Mouse (Mus musculus): ENCODE data around the gene Eif2b5.
"Not testable (repeated sequence)": the region's sequence is repeated elsewhere in the genome, so short reads cannot be mapped to it uniquely, and the experiment has no call there.

The Eif2b5 gene

GRCm38 (mm10) chr16:20498677-20499475, at the start of gene Eif2b5:
Gene Eif2b5 (plus strand): TSS chr16:20498817.
- in situ Hi-C loops (cut with MboI, MseI): no loop called here

GRCm38 (mm10) chr16:20451774-20452173, 46.8 kb upstream of the Eif2b5 start:
- in situ Hi-C loops (cut with MboI, MseI): loop anchor here (25.0 kb wide), 1 partner anchor 689 kb away; the partner anchor contains the start of gene B3gnt5

DNA sequence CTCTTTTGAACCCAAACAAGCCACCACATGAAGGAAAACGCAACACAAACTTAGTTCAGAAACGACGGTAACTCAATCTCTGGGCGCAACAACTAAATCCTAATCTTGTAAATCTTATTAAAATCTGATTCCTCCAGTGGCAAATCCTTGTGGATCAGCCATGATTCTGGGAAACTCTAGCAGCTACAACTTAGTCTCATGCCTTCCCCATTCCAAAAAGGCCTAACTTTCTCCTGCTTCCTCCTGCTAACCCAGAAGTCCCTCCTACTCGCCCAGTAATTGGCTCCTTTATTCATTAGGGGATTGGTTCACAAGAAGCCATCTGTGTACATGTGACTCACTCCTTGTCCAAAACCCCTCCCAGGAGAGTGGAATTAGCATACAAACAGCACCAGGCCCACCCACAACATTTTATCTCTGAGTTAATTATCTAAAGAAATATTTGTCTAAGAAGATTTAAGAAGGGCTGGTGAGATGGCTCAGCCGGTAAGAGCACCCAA, 44.4 kb upstream of the Eif2b5 start:
- in situ Hi-C loops (cut with MboI, MseI): loop anchor here (25.0 kb wide), 1 partner anchor 692 kb away; the partner anchor contains the start of gene B3gnt5

GRCm38 (mm10) chr16:20456106-20456505, 42.5 kb upstream of the Eif2b5 start:
- in situ Hi-C loops (cut with MboI, MseI): loop anchor here (25.0 kb wide), 1 partner anchor 694 kb away; the partner anchor contains the start of gene B3gnt5

- in situ Hi-C loops (cut with MboI, MseI): loop anchor here (25.0 kb wide), 1 partner anchor 696 kb away; the partner anchor contains the start of gene B3gnt5
These were observed 39.9 kb upstream of the Eif2b5 start for GRCm38 (mm10) chr16:20458736-20459135.

DNA sequence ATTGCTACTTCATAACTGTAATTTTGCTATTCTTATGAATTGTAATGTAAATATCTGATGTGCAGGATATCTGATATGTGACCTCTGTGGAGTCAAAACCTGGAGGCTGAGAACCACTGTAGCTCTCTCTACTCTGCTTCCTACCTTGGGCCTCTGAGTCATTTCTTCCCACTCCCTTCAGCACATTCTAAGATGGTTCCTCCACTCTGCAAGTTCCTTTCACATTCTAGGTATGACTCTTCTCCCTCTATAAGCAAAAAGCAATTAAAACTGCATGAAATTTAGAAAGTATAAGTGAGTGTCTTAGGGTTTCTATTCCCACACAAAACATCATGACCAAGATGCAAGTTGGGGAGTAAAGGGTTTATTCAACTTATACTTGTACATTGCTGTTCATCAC, 33.9 kb upstream of the Eif2b5 start:
- in situ Hi-C loops (cut with MboI, MseI): loop anchor here (25.0 kb wide), 1 partner anchor 702 kb away; the partner anchor contains the start of gene B3gnt5

GRCm38 (mm10) chr16:20470981-20471380, 27.6 kb upstream of the Eif2b5 start:
- in situ Hi-C loops (cut with MboI, MseI): loop anchor here (5.0 to 25.0 kb wide), 2 partner anchors 34 to 709 kb away; partner anchors contain the start of gene B3gnt5

GRCm38 (mm10) chr16:20471686-20472085, 26.9 kb upstream of the Eif2b5 start:
- in situ Hi-C loops (cut with MboI, MseI): loop anchor here (5.0 to 25.0 kb wide), 2 partner anchors 34 to 709 kb away; partner anchors contain the start of gene B3gnt5

GRCm38 (mm10) chr16:20473748-20474147, 24.9 kb upstream of the Eif2b5 start:
- in situ Hi-C loops (cut with MboI, MseI): loop anchor here (5.0 to 25.0 kb wide), 2 partner anchors 36 to 711 kb away; partner anchors contain the start of gene B3gnt5

DNA sequence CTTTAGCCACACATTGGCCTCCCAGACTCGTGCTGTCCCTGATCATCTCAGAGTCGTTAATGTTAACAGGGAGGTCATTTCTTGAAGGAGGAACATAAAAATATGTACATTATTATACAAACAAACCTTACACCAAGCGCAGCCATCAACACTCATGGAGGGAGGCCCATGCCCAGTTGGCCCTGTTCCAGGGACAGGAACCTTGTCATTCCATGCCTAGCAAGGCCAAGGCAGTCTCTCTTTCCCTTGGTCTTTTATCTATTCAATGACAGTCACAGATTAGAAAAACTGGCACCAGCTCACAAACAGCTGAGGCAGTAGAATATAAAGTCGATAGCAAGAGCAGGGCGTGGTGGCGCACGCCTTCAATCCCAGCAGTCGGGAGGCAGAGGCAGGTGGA, 24.4 kb upstream of the Eif2b5 start:
- in situ Hi-C loops (cut with MboI, MseI): loop anchor here (5.0 to 25.0 kb wide), 2 partner anchors 37 to 712 kb away; partner anchors contain the start of gene B3gnt5

- in situ Hi-C loops (cut with MboI, MseI): loop anchor here (5.0 to 25.0 kb wide), 2 partner anchors 37 to 712 kb away; partner anchors contain the start of gene B3gnt5
These were observed 23.8 kb upstream of the Eif2b5 start for GRCm38 (mm10) chr16:20474786-20475185.

- in situ Hi-C loops (cut with MboI, MseI): no loop called here
These were observed 23.3 kb upstream of the Eif2b5 start for GRCm38 (mm10) chr16:20475335-20475734.

DNA sequence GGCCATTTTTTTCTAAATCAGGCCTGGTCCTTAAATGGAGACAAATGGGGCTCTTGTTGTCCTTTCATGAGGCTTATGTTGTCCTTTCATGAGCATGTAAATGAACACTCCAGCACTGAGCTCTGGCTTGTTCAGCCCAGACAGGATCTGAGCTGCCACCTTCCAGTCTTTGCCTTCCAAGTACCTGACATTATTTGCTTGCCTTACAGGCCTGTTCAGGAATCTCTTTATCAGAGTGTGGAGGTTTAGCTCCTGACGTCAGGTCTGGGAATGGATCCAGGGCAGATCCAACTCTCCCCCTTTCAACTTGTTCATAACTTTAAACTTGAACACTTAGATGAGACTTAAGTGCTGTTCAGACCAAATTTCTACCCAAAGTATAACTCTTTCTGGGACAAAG, 21.8 kb upstream of the Eif2b5 start:
- in situ Hi-C loops (cut with MboI, MseI): no loop called here

- in situ Hi-C loops (cut with MboI, MseI): no loop called here
These were observed 21.3 kb upstream of the Eif2b5 start for GRCm38 (mm10) chr16:20477270-20477669.

DNA sequence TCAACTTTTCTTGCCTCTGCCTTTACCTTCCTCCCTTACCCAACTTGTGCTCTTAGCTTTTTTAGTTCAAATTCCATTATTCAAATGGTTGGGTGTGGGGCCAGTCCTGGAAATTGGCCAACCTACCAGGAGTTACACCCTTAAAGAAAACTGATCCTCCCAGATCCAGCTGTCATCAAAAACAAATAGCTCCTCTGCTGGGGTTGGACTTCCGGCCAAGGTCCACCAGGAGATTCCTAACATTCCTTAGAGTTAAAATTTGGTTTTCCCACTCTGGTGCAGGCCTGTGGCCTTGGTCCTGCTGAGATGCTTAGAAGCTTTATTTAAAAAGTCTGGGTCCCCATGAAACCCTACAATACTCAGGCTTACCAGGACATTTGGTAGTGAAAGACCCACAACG, 20.1 kb upstream of the Eif2b5 start:
- in situ Hi-C loops (cut with MboI, MseI): no loop called here

DNA sequence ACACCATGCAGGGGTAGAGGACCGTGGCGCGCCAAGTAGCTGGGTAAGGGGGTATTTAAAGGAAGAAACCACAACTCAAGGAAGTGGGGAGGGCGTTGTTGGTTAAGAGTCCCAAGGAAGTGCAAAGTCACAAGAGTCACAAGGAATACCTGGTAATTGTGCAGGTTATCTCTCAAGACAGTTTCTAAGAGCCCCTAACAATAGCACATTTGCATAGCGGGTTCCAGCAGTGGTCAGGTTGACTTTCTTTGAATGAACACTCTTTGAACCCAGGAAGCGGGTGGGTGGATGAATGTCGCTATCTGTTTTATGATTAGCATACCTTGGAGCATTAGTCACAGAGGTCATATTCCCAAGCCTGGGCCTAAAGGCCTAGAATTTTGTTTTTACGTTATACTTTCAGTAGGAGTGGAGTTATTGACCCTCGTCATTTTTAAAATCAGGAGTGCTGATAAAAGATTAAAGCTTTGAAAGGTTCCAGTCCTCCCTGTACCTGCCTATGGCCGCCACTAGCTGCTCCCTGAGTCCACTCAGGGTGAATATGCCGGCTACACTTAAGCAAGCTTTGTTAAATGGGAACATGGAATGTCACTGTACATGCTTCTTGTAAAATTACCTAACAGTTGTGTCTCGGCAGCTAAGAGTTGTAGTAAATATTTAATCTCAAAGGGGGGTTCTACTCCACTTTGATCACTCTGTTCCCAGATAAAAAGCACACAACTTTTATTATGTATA, 19.4 kb upstream of the Eif2b5 start:
- in situ Hi-C loops (cut with MboI, MseI): not testable (repeated sequence)

- in situ Hi-C loops (cut with MboI, MseI): no loop called here
These were observed 18.5 kb upstream of the Eif2b5 start for GRCm38 (mm10) chr16:20480115-20480514.

- in situ Hi-C loops (cut with MboI, MseI): no loop called here
These were observed 16.9 kb upstream of the Eif2b5 start for GRCm38 (mm10) chr16:20481746-20482145.

GRCm38 (mm10) chr16:20483716-20484115, 14.9 kb upstream of the Eif2b5 start:
- in situ Hi-C loops (cut with MboI, MseI): not testable (repeated sequence)

DNA sequence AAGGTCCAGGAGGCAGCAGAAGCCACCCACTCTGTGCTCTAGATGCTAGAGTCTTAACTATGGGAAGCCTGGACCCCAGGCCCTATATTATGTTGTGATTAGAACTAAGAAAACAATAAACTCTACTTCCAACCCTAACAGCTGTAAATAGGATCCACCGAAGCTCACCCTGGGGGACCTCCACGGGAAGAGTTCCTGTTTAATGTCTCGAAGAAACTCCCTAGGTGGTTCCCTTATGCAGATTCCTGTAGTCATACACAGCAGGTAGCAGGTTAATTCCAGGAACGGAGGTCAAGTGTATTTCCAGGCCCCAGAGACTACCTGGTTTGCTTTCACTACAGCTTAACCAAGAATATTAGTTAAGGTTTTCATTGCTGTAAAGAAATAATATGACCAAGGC, 13.6 kb upstream of the Eif2b5 start:
- in situ Hi-C loops (cut with MboI, MseI): no loop called here

- in situ Hi-C loops (cut with MboI, MseI): no loop called here
These were observed 12.6 kb upstream of the Eif2b5 start for GRCm38 (mm10) chr16:20486048-20486447.

DNA sequence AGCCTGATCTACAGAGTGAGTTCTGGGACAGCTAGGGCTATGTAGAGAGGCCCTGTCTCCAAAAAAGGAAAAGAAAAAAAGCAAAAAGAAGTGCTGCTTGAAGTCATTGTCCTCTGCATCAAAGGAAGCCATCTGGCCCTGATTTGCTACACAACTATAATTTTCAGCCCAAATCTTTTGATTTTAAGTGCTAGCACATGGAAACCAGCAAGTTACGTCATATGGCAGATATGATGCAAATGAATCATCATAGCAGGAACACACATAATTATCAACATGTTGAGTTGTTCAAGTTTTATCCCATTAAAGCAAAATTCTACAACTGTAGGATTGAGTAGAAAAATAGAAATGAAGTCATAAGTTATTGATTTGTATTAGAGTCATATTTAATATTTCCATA, 10.5 kb upstream of the Eif2b5 start:
- in situ Hi-C loops (cut with MboI, MseI): no loop called here

Measured in T-helper 1 cell (primary cell).